In genomic region chr1:93802771-93803170, GRCm38 (mm10) we compare ENCODE assay signal across 8 mouse cellular contexts. TPM values are rescaled to one million over a fixed set of nuclear protein-coding genes. Genes with fewer than 3 reads are reported as not detected.
DNase-seq lines count a peak whose midpoint lies in the region; ATAC-seq lines count a peak whose summit lies in the region.

No protein-coding gene starts in this region.

- H3K9ac ChIP-seq in forebrain, embryonic 13.5 days, result no peak overlapping the region
- H3K9ac ChIP-seq in liver, embryonic 13.5 days, result peak overlapping the region; percentile 90

- H3K27ac ChIP-seq in forebrain, embryonic 13.5 days, result peak overlapping the region; percentile 97; the same call in 1 of the 2 replicates
- peak overlapping the region; percentile 98 for H3K27ac ChIP-seq in liver, embryonic 13.5 days

- peak overlapping the region; percentile 76; the same call in 1 of the 2 replicates for H3K4me3 ChIP-seq in forebrain, embryonic 13.5 days
- H3K4me3 ChIP-seq in liver, embryonic 13.5 days (replicated peaks), result peak overlapping the region; percentile 90

- no peaks in the 10 kb centered on the region for H3K9me3 ChIP-seq in forebrain, embryonic 13.5 days (replicated peaks)
- H3K9me3 ChIP-seq in liver, embryonic 13.5 days (replicated peaks), result no peaks in the 10 kb centered on the region

- DNase-seq in 3T3-L1 (ENCODE audit: low read depth, low spot score), result peak; percentile 33
- peak; percentile 73 for DNase-seq in 416B (ENCODE audit: low read depth)
- DNase-seq in liver, embryonic 13.5 days, result no peak
- no peak for DNase-seq in Muller cell, postnatal 12 days (ENCODE audit: inconsistent ontology term)
- no peak for DNase-seq in left cerebral cortex, postnatal 36 days (ENCODE audit: low spot score in 2 of 2)
- no peak for DNase-seq in left cerebral cortex, adult 8-10 months (ENCODE audit: low spot score in 2 of 2)
- no peak for DNase-seq in thymus, adult 18-20 months

- ATAC-seq in forebrain, embryonic 13.5 days, result no peak
- ATAC-seq in liver, embryonic 13.5 days (ENCODE audit: low read depth), result no peak

- peak overlapping the region; percentile 65 for H3K4me2 ChIP-seq in forebrain, embryonic 13.5 days
- peak overlapping the region; percentile 98 for H3K4me2 ChIP-seq in liver, embryonic 13.5 days

- H3K27me3 ChIP-seq in forebrain, embryonic 13.5 days, result no peaks in the 10 kb centered on the region
- no peaks in the 10 kb centered on the region for H3K27me3 ChIP-seq in liver, embryonic 13.5 days

- H3K4me1 ChIP-seq in forebrain, embryonic 13.5 days, result peaks cover 40% of the 10 kb centered on the region
- H3K4me1 ChIP-seq in liver, embryonic 13.5 days (replicated peaks), result peaks cover 77% of the 10 kb centered on the region

- 88% methylated on average over 5 of the region's 5 CpGs for WGBS in forebrain, embryonic 13.5 days
- WGBS in liver, embryonic 13.5 days (ENCODE audit: insufficient replicate concordance), result 47% methylated on average over 5 of the region's 5 CpGs

- H3K36me3 ChIP-seq in forebrain, embryonic 13.5 days (ENCODE audit: poor library complexity, severe bottlenecking), result peaks cover 47% of the 10 kb centered on the region
- peaks cover 49% of the 10 kb centered on the region for H3K36me3 ChIP-seq in liver, embryonic 13.5 days

- intact Hi-C loops in left cerebral cortex, postnatal 36 days (cut with DNase I), result loop anchor here (5.0 kb wide), 1 partner anchor 165 kb away; no protein-coding TSS in a partner anchor

RNA-seq across cellular contexts. Expression of gene Ing5, which starts 1.0 kb away (rescaled TPM):
- 14.2 and 15.8 TPM in 2 replicates for polyA plus RNA-seq in forebrain, embryonic 13.5 days (2015; fragmentation: Nextera tagmentation; extraction: Ambion mirVana)
- polyA plus RNA-seq in liver, embryonic 13.5 days (2015; fragmentation: Nextera tagmentation; extraction: Ambion mirVana), result 12.3 and 13.0 TPM in 2 replicates
- 10 to 100 TPM; 11.0 to 12.2 TPM for total RNA-seq in left cerebral cortex, postnatal 36 days (2021)
- total RNA-seq in left cerebral cortex, adult 8-10 months (2022), result 10 to 100 TPM; 11.8 to 14.5 (median 13.9) TPM

RNA-seq across cellular contexts. Expression of gene Dtymk, which starts 1.0 kb away (rescaled TPM):
- polyA plus RNA-seq in forebrain, embryonic 13.5 days (2015; fragmentation: Nextera tagmentation; extraction: Ambion mirVana), result 234 and 245 TPM in 2 replicates
- 169 and 181 TPM in 2 replicates for polyA plus RNA-seq in liver, embryonic 13.5 days (2015; fragmentation: Nextera tagmentation; extraction: Ambion mirVana)
- total RNA-seq in left cerebral cortex, postnatal 36 days (2021), result 10 to 100 TPM; 47.7 to 50.3 TPM
- 10 to 100 TPM; 45.2 to 50.9 (median 46.1) TPM for total RNA-seq in left cerebral cortex, adult 8-10 months (2022)

RNA-seq across cellular contexts. Expression of gene D2hgdh, which starts 21.9 kb away (rescaled TPM):
- 14.7 and 15.0 TPM in 2 replicates for polyA plus RNA-seq in forebrain, embryonic 13.5 days (2015; fragmentation: Nextera tagmentation; extraction: Ambion mirVana)
- 5.8 and 6.1 TPM in 2 replicates for polyA plus RNA-seq in liver, embryonic 13.5 days (2015; fragmentation: Nextera tagmentation; extraction: Ambion mirVana)
- 10 to 100 TPM; 12.7 to 15.3 TPM for total RNA-seq in left cerebral cortex, postnatal 36 days (2021)
- 10 to 100 TPM; 11.0 to 18.3 (median 15.6) TPM for total RNA-seq in left cerebral cortex, adult 8-10 months (2022)

RNA-seq across cellular contexts. Expression of gene Thap4, which starts 48.1 kb away (rescaled TPM):
- polyA plus RNA-seq in forebrain, embryonic 13.5 days (2015; fragmentation: Nextera tagmentation; extraction: Ambion mirVana), result 38.0 and 43.2 TPM in 2 replicates
- 16.1 TPM in 2 replicates for polyA plus RNA-seq in liver, embryonic 13.5 days (2015; fragmentation: Nextera tagmentation; extraction: Ambion mirVana)
- total RNA-seq in left cerebral cortex, postnatal 36 days (2021), result 10 to 100 TPM; 36.0 to 39.0 TPM
- 10 to 100 TPM; 33.6 to 45.6 (median 42.1) TPM for total RNA-seq in left cerebral cortex, adult 8-10 months (2022)

RNA-seq across cellular contexts. Expression of gene Atg4b, which starts 51.5 kb away (rescaled TPM):
- 91.5 and 96.9 TPM in 2 replicates for polyA plus RNA-seq in forebrain, embryonic 13.5 days (2015; fragmentation: Nextera tagmentation; extraction: Ambion mirVana)
- 64.6 and 76.8 TPM in 2 replicates for polyA plus RNA-seq in liver, embryonic 13.5 days (2015; fragmentation: Nextera tagmentation; extraction: Ambion mirVana)
- total RNA-seq in left cerebral cortex, postnatal 36 days (2021), result 10 to 100 TPM; 75.4 to 88.1 TPM
- 10 to 100 TPM; 77.7 to 85.0 (median 79.6) TPM for total RNA-seq in left cerebral cortex, adult 8-10 months (2022)

Comparison
In these comparisons a context has a peak if more than half of its experiments do, and no peak if none do; other contexts are left out.
1. DNase-seq: peak in 3T3-L1 (single experiment) and 416B (single experiment); none in liver, embryonic 13.5 days (single experiment), Muller cell, postnatal 12 days (single experiment), left cerebral cortex, postnatal 36 days (0 of 2), left cerebral cortex, adult 8-10 months (0 of 2) and thymus, adult 18-20 months (0 of 2).